Mouse (Mus musculus): ENCODE measurements around the gene Olfr640.

The Olfr640 gene

DNA sequence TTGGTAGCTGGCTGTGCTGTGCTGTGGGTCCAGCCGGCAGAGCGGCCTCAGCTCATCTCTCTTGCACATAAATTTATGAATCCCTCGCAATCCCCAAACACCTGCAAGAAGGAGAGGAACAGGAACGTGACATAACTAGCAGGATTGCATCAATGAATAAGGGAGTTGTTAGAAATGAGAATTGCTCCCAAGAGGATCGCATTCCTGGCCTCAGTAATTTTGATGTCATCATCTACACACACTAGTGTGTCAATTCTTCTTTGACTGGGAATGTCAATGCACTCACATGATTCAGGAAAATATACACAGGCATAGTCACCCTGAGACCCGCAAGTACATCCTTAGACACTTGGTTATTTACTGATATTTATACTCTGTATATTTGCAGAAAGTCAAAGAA lies at the start of gene Olfr640:
Gene Olfr640, minus strand, starts transcription at position 101 of the 400 bp plus-strand sequence.
- no peak for DNase-seq

DNA sequence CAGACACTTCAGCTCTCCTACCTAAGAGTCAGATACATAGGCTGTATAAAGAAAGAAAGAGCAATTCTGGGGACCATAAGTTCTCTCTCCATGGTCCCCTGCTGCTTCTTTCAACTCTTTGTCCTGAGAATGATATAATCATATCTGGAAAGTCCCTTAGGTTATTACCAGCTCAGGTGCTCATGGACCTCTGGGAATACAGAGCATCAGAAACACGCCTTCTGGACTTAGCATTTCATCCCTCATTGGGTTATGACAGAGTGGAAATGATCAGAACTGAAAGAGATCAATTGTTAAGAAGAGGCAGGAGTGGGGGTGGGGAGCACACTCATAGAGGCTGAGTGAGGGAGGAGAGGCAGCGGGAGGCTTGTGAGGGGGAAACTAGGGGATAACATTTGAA lies 46.4 kb upstream of the Olfr640 start, which contains the start of gene Olfr644:
Gene Olfr644, minus strand, starts transcription at position 101 of the 400 bp plus-strand sequence.
- DNase-seq = no peak

DNA sequence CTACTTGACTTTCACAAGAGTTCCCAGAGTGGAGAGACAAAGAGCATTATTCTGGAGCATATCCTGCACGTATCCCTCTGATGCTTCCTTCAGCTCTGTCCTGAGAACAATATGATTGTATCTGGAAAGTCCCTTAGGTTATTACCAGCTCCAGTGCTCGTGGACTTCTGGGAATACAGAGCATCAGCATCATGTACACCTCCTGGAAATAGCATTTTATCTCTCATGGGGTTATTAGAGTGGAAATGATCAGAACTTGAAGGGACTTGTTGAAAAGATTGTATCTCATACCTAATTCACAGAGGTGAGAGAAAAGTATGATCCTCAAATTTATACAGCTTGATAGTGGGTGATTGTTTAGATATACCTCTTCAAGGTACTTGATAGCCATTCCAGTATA lies 36.0 kb upstream of the Olfr640 start, which contains the start of gene 4930516K23Rik:
Gene 4930516K23Rik, minus strand, starts transcription at position 101 of the 400 bp plus-strand sequence.
- no peak for DNase-seq

GRCm38 (mm10) chr7:104059215-104059614 lies 33.8 kb upstream of the Olfr640 start:
- DNase-seq = no peak

DNA sequence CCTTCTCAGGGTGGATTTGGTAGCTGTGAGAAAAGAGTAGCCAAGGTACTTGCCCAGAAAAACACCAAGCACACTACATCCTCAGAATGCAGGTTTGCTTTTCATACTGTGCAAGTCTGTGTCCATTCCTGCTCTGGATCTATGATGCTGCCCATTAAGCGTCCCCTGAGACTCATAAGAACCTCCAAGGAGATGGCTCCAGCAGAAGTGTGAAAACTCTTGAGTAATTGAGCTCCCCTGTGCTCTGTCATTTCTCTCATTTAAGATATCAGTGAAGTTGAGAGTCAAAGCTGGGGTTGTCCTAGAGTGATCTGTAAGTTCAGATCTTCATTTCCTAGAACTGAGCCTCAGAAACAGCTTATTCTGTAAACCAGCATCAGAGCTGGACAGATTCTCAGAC lies 27.2 kb upstream of the Olfr640 start, which contains the start of gene Olfr642:
Gene Olfr642, minus strand, starts transcription at position 101 of the 400 bp plus-strand sequence.
- DNase-seq = no peak

DNA sequence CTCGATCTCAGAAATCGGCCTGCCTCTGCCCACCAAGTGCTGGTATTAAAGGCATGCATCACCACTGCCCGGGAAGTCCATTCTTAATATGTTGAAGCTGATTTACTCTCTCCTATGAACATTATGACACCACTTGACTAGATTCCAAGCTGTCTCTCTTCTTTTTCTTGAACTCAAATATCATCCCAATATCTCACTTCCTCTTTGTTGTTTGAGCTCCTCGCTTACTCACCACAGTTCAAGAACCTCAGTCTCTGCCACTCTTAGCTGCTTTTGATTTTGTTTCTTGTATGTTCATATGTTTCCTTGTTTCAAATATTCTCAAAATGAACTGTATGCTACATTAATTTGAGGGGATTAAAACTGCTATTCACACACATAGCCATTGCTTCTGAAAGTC lies 25.4 kb upstream of the Olfr640 start:
- no peak for DNase-seq

- no peak for DNase-seq
These were observed 9.8 kb upstream of the Olfr640 start, which contains the start of gene Olfr641 for GRCm38 (mm10) chr7:104035145-104035544. Olfr641 (plus strand) TSS chr7:104035445.

- DNase-seq = no peak
These were observed 1.6 kb upstream of the Olfr640 start for GRCm38 (mm10) chr7:104026978-104027377.

- no peak for DNase-seq
These were observed 3.7 kb downstream of the Olfr640 start for GRCm38 (mm10) chr7:104021651-104022050.

DNA sequence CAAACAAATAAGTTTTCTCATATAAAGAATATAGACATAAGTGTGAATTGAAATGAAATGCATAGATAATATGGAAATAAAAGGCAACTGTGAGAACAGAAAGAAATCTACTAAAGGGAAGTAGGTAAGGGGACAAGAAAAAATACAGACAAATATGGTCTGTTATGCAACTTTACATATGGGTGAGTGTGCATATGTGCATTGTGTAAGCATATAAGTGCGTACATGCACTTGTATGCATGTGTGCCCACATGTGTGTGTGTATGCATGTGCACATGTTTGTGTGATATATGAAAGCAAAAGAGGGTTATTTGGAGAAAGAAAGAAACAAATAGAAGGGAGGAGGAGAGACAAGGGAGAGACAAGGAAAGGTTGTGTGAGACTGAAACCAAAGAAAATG lies 6.4 kb downstream of the Olfr640 start:
- DNase-seq = no peak

- no peak for DNase-seq
These were observed 8.2 kb downstream of the Olfr640 start, which contains the start of gene Olfr639 for GRCm38 (mm10) chr7:104017203-104017602. Olfr639 (minus strand) TSS chr7:104017303.

- no peak for DNase-seq
These were observed 26.2 kb downstream of the Olfr640 start for GRCm38 (mm10) chr7:103999124-103999523.

GRCm38 (mm10) chr7:103998446-103998845 lies 26.9 kb downstream of the Olfr640 start, which contains the start of gene Olfr638:
Olfr638 (plus strand) TSS chr7:103998746.
- no peak for DNase-seq

DNA sequence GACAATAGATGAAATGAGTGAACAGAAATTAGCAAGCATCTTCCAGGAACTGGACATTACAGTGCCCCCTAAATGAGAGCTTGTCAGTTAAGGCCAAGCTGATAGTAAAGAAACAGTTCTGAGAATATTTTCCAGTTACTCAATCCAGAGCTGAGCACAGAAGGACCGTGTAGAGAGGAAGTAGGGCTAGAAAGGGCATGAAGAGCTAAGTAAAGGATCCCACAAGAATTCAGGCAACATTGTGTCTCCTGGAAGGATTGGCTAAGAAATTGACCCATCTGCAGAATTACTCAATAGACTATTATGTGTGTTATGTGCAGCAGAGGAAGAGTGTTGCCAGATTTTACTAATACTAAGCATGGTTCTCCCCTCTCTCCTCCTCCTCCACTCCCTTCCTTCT lies 53.6 kb downstream of the Olfr640 start:
- DNase-seq = no peak

DNA sequence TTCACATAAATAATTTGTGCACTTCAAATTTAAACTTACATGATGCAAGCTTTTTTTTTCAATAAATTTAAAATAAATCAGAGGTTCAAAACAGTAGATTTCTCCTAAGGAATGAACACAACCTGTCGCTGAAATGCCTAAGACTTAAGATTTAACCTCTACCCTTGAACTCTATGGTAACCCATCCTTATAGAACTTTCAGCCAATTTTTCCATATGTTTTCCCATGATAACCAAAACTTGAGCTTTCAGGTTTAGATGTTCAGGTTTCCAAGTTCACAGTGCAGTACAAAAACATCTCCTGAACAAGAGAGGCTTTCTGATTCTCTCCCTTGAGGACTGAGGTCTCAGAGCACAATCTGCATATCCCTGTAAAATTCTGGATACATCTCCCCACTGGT lies 54.5 kb downstream of the Olfr640 start, which contains the start of gene Olfr635:
Gene Olfr635, plus strand, starts transcription at position 301 of the 400 bp plus-strand sequence.
- no peak for DNase-seq

All from lung, adult 18-20 months (tissue).